Mouse (Mus musculus) thymus, postnatal 14 days (tissue): ENCODE measurements at regions not wholly inside any gene's neighbourhood (a gene's known extent, or its start where the extent isn't known, plus 50 kb on each side); places are given as distances from the start of the nearest gene placed in this dataset.

ENCODE experiments used
- DNase-seq: peaks from one replicate; pipeline ENCODE4 v3.0.0; 2021

GRCm38 (mm10) chr15:36669748-36670147 lies 337.8 kb downstream of the Zfp706 start:
- DNase-seq, result no peak

GRCm38 (mm10) chr15:36666566-36666965 lies 341.0 kb downstream of the Zfp706 start:
- DNase-seq, result peak; percentile 66

- DNase-seq, result no peak
Observed at GRCm38 (mm10) chr15:36664391-36664790, 343.2 kb downstream of the Zfp706 start.

GRCm38 (mm10) chr15:36660986-36661385 lies 346.6 kb downstream of the Zfp706 start:
- DNase-seq, result no peak
